Mouse (Mus musculus): Measurements from ENCODE around the gene Pgp.

Gene Pgp

DNA sequence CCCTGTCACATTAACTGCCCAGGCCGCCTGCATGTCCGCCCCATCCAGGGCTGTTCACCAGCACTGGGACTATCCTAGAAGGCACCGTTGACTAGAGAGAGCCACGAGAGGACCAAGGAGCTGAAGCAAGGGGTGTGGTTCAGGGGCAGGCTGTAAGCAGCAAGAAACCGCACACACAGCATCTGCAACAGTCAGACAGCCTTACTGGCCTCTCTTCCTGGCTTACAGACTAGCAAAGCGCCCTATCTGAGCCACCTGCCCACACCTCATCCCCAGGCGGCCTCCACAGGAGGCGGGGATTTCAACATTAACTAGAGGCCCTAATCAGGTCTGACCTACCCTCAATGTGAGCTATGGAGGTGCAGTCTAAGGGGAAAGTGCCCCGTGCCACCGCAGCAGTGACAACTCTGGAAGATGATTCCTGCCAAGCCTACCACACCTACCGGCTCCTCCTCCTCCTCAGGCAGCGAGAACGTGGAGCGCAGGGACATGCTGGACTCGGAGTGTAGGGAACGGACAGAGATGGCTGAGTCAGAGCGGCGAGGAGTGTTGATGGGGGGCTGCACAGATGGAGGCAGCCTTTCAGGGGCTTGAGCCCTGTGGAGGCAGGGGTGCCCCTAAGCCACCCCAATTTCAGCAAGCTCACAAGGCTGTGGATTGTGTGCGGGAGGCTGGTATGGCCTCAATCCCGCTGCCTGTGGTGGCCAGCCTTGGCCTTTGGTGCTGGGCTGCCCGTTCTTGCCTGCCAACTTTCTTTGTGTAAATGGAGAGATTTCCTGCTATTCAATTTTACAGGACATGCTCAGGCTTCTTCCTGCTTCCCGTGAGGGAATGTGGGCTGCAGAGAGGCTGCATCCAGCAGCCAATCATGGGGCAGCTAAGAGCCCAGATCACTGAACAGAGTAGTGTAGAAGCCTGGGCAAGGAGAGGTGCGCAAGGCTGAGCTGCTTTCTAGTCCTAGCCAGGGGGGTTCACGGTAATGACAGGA, 44.4 kb downstream of the Pgp start:
- DNase-seq (ENCODE audit: low spot score in 2 of 2) = no peak

- DNase-seq (ENCODE audit: low spot score in 2 of 2) = no peak
Observed at GRCm38 (mm10) chr17:24520450-24520849, 50.3 kb downstream of the Pgp start.

Data from frontal cortex, postnatal 10 days (tissue).